Mouse (Mus musculus) fat pad, adult 2 months (tissue): ENCODE measurements at regions not wholly inside any gene's neighbourhood (a gene's known extent, or its start where the extent isn't known, plus 50 kb on each side); places are given as distances from the start of the nearest gene placed in this dataset.
"Not testable (repeated sequence)": the region's sequence is repeated elsewhere in the genome, so short reads cannot be mapped to it uniquely, and the experiment has no call there.

Experiments used
- DNase-seq: peaks from one replicate; pipeline ENCODE4 v3.0.0-alpha.2; 2011; ENCODE audit warnings: low read depth, low spot score; ENCODE audit errors: extremely low read depth

DNA sequence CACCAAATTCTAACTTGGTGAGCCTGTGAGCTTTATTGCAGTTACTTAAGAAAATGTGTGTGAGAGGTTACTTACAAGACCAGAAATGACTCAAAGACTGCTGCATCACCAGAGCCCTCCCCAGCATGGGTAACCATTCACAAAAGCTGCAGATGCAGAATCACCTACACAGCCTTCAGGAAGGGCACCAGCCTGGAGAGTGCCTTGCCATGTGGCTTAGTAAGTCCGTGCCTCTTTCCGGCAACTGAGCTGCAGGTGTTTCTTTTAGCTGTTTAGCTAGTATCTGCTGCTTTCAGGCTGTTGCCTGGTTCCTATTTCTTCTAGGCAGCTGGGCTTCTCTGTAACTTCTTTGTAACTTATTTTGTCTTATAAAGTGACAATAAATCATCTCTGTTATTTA is 213.2 kb upstream of the Stxbp6 start:
- DNase-seq, result no peak

GRCm38 (mm10) chr12:45256309-45256708 is 181.8 kb upstream of the Stxbp6 start:
- no peak for DNase-seq

DNA sequence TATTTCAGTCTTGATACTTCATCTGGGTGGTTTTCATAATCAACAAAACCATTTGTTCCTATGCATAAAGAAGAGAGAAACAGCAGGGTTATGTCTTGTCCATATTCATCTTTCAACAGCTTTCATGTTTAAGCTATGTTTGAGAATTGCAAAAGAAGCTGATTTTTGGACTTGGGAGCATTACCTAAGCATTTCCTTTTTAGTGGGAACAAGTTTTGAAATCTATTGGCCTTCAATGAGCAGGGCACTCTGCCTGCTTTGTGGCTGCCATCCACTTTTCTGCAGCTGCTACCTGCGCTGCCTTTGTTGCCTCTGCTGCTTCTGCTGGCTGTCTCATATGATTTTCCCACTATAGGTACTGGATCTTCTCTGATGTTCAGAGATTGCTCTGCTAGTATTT is 136.6 kb upstream of the Stxbp6 start:
- no peak for DNase-seq

DNA sequence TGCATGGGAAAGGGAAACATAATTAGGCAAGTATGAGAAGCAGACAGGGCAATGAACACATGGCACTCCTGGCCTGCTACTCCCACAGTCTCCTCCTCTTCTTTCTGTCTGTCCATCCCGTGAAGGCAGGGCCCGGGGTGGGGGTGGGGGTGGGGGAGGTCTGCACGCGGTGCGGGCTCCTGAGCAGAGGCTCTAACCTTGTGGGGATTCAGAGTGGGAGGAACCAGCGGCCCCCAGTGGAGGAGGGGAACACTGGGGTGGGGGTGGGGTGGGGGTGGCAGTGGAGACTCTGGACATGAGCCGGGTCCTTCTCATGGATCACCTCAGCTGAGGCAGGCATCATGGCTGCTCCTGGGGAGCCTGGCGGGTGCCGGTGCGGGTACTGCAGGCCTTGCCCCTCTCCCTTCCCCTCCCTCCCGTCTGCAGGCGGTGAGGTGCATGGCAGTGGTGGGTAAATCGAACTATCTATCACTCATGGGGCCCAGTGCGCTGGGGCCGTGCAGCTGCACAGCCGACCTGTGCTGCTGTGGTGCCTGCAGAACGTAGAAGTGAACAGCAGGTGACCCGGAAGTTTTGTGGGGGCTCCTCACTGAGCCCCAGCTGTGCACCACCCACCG is 120.9 kb upstream of the Stxbp6 start:
- no peak for DNase-seq

- no peak for DNase-seq
Measured at GRCm38 (mm10) chr12:45187149-45187548, 112.6 kb upstream of the Stxbp6 start.

- no peak for DNase-seq
Measured at GRCm38 (mm10) chr12:45184510-45184909, 110.0 kb upstream of the Stxbp6 start.

- DNase-seq, result no peak
Measured at GRCm38 (mm10) chr12:45177454-45177853, 102.9 kb upstream of the Stxbp6 start.

DNA sequence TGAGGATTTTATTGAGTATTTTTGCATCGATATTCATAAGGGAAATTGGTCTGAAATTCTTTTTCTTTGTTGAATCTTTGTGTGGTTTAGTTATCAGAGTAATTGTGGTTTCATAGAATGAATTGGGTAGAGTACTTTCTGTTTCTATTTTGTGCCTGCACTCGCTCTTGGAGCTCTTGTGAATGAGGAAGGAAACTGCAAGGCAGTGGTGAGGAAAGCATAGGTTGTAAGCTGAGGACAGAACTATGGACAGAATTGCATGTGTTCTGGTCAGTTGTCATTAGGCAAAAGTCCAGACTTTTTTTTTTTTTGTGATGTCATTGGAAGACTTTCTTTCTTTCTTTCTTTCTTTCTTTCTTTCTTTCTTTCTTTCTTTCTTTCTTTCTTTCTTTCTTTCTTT is 100.8 kb upstream of the Stxbp6 start:
- not testable (repeated sequence) for DNase-seq

GRCm38 (mm10) chr12:45171927-45172642 is 97.6 kb upstream of the Stxbp6 start:
- no peak for DNase-seq

DNA sequence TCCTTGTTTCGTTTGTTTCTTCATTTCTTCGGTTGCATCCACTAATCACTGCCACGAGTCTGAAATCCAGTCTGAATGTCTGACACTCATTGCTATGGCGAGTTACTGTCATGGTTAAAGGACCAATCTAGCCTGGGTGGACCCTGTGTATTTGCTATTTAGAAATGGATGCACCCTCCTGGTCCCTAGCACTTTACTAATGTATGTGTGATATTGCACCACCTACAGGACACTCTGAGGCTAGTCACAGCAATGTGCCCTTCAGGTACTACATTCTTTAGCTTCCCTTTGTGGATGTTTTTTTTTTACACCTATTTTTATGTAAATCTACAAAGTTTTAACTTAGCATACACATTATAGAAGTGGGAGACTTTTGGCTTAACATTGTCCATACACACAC is 87.5 kb upstream of the Stxbp6 start:
- DNase-seq, result no peak

DNA sequence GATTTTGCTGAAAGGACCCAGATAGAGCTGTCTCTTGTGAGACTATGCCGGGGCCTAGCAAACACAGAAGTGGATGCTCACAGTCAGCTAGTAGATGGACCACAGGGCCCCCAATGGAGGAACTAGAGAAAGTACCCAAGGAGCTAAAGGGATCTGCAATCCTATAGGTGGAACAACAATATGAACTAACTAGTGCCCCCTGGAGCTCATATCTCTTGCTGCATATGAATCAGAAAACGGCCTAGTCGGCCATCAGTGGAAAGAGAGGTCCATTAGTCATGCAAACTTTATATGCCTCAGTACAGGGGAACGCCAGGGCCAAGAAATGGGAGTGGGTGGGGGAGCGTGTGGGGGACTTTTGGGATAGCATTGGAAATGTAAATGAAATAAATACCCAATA is 87.1 kb upstream of the Stxbp6 start:
- not testable (repeated sequence) for DNase-seq

DNA sequence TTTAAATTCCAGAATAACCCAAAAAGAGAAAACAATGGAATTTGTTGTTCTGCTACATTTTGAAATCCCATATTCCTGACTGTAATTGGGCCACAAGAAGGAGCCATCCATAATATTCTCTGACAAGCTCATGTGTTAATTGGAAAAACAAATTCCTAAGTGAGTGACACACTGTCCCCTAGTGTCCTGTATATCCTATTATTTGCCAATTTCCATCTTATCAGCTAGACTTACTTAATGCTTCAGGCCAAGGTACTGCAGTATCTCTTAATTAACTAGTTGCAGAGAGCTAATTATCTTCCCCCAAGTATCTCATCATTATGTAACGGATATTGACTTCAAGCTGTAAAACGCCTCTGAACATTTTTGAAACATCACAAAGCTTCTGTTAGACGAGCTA is 84.5 kb upstream of the Stxbp6 start:
- DNase-seq, result no peak

DNA sequence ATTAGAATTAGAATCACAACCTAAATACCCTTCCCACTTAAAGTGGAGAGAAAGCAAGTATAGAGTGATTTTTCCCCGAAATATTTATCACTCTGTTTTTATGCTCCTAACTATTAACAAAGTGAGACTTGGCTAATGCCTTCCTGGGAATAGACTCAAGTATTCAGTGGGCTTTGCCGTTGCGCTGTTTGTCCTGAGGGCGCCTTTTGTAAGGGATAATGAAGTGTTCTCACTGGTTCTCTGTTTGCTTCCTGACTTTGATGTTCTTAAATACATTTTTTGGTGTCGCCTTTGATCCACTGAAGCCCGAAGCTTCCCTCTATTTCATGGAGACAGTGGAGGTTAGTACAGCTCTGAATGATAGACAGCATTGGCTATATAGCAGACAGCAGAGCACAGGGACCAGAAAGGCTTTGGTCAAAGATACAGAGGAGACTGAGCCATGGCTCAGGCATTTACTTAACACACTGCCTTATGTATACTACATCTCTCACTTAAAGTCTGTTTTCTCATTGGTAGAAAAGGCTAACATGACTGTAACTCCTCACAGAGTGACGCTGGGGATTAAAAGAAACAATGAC is 63.0 kb upstream of the Stxbp6 start:
- DNase-seq, result no peak

DNA sequence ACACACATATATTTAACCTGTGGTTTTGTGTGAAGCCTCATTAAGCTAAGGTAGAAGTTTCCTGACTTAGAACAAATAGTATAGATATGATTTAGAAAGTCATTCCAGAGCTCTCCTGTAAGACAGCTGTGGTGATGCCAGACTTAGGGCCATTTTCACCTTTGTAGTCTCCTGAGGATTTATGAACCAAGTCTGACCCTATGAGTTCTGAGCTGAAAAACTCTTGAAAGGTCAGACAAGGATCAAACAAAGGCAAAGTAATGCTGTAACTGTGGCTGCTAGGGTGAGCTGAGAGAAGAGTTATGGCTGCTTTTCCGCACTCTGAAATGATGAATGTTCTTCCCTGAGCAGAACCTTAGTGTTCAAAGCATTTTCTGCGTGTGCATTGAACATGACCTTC is 58.9 kb upstream of the Stxbp6 start:
- no peak for DNase-seq

DNA sequence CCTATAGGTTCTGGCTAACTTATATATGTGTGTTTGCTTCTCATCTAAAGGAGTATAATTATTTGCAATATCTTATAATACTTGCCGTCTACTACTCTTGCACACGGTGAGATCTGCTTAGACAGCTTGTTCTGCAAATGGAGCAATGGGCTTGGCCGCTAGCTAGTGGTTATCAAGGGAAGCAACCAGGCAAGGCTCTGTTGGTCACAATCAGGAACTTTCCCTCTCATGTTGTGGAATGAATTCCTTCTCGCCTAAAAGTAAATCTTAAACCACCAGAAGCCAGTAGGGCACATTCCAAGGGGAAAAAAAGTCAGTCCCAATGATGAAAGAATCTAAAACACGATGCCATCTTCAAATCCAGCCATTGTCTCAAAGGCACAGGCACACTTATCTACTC is 56.6 kb upstream of the Stxbp6 start:
- no peak for DNase-seq

GRCm38 (mm10) chr12:45125866-45126265 is 51.4 kb upstream of the Stxbp6 start:
- DNase-seq, result peak; percentile 1
